Mouse (Mus musculus): Measurements from ENCODE around the gene Agbl4. TPM values are rescaled to one million over a fixed set of nuclear protein-coding genes. Genes with fewer than 3 reads are reported as not detected.

Gene Agbl4
- polyA plus RNA-seq, 1 experiment from 2014 or later: 0.97 TPM

- H3K9me3 ChIP-seq (ENCODE audit: control insufficient read depth, low read length): peaks cover 2% of the 10 kb centered on the region; the same call in 1 of the 2 replicates
- H3K4me2 ChIP-seq (ENCODE audit: low read depth, low read length): no peak overlapping the region
- H3K9ac ChIP-seq (ENCODE audit: low read length): no peak overlapping the region
- no peaks in the 10 kb centered on the region for H3K4me1 ChIP-seq (replicated peaks; ENCODE audit: control insufficient read depth, insufficient read depth, low read length)
- 89% methylated on average over 2 of the region's 2 CpGs for WGBS
- H3K36me3 ChIP-seq (ENCODE audit: control insufficient read depth, insufficient read depth, low read length): no peaks in the 10 kb centered on the region
- H3K27me3 ChIP-seq (ENCODE audit: control insufficient read depth, insufficient read depth, low read depth, low read length): no peaks in the 10 kb centered on the region
- no peak overlapping the region for H3K27ac ChIP-seq (ENCODE audit: low read length)
- no peak overlapping the region for H3K4me3 ChIP-seq (ENCODE audit: low read length)
- ATAC-seq (ENCODE audit: low read depth): no peak
Observed at GRCm38 (mm10) chr4:111284625-111285024, 887.2 kb downstream of the Agbl4 start.

DNA sequence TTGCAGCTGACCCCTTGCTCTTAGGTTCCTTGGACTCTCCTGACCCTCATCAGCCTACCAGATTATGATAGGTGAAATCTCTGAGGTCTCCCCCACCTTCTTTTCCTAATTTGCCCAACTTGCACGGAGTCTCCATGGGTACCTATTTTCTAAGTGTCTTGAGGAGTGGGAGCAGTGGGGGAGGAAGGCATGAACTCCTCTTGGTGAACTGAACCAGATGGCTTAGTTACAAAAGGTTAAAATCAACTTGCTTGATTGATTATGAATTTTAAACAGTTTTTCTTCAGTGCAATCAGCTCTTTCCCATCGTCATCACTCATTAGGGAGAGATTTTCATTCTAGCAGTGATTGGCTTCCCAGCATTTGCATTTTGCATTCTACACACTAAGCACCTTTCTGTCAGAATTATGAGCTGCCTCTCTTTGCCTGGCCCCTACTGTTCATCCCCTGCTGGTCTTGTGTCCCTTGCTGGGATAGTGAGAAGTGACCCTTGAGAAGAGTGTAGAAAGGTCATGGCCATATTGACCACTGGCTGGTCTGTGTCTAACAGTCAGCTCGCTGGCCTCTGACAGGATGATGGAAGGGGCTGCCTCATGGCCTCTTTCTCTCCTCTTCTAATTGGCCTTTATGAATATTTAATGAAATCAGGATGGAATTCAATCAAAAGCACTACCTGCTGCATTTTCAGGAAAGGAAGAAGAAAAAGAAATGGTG, 897.2 kb downstream of the Agbl4 start:
- H3K4me1 ChIP-seq (replicated peaks; ENCODE audit: control insufficient read depth, insufficient read depth, low read length): no peaks in the 10 kb centered on the region
- no peak overlapping the region for H3K27ac ChIP-seq (ENCODE audit: low read length)
- H3K9ac ChIP-seq (ENCODE audit: low read length): no peak overlapping the region
- WGBS: 61% methylated on average over 3 of the region's 3 CpGs
- no peak overlapping the region for H3K4me2 ChIP-seq (ENCODE audit: low read depth, low read length)
- no peaks in the 10 kb centered on the region for H3K36me3 ChIP-seq (ENCODE audit: control insufficient read depth, insufficient read depth, low read length)
- H3K9me3 ChIP-seq (ENCODE audit: control insufficient read depth, low read length): no peaks in the 10 kb centered on the region
- no peak overlapping the region for H3K4me3 ChIP-seq (ENCODE audit: low read length)
- ATAC-seq (ENCODE audit: low read depth): no peak
- no peaks in the 10 kb centered on the region for H3K27me3 ChIP-seq (ENCODE audit: control insufficient read depth, insufficient read depth, low read depth, low read length)

DNA sequence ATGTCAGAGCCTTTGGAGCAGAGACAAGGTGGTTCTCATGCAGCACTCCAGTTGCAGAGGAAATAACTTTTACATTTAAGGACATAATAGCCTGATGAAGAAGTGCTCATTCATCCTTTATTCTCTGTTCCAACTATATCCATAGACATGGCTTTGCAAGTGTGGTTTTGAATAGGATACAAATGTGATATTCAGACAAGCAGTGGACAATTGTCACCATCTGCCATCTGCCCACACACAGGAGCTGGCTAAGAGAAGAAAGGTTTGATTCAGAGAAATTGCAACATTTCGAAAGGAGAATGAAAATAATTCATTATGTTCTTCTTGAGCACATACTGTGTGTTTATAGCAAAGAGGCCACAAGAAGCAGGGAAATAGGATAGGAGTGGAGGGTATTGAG, 909.1 kb downstream of the Agbl4 start:
- Histone ChIP-seq H3K36me3 (ENCODE audit: control insufficient read depth, insufficient read depth, low read length) (no peaks in the 10 kb centered on the region), H3K27ac (ENCODE audit: low read length) (no peak overlapping the region), H3K9me3 (ENCODE audit: control insufficient read depth, low read length) (no peaks in the 10 kb centered on the region), H3K4me1 (replicated peaks; ENCODE audit: control insufficient read depth, insufficient read depth, low read length) (no peaks in the 10 kb centered on the region), H3K4me2 (ENCODE audit: low read depth, low read length) (no peak overlapping the region), H3K4me3 (ENCODE audit: low read length) (no peak overlapping the region), H3K27me3 (ENCODE audit: control insufficient read depth, insufficient read depth, low read depth, low read length) (no peaks in the 10 kb centered on the region), H3K9ac (ENCODE audit: low read length) (no peak overlapping the region)
- ATAC-seq (ENCODE audit: low read depth): no peak
- 74% methylated on average over 1 of the region's 1 CpGs for WGBS

- H3K27ac ChIP-seq (ENCODE audit: low read length): no peak overlapping the region
- H3K9ac ChIP-seq (ENCODE audit: low read length): no peak overlapping the region
- ATAC-seq (ENCODE audit: low read depth): no peak
- H3K27me3 ChIP-seq (ENCODE audit: control insufficient read depth, insufficient read depth, low read depth, low read length): no peaks in the 10 kb centered on the region
- 64% methylated on average over 7 of the region's 7 CpGs for WGBS
- H3K4me1 ChIP-seq (replicated peaks; ENCODE audit: control insufficient read depth, insufficient read depth, low read length): no peaks in the 10 kb centered on the region
- H3K36me3 ChIP-seq (ENCODE audit: control insufficient read depth, insufficient read depth, low read length): no peaks in the 10 kb centered on the region
- no peak overlapping the region for H3K4me3 ChIP-seq (ENCODE audit: low read length)
- no peak overlapping the region for H3K4me2 ChIP-seq (ENCODE audit: low read depth, low read length)
- H3K9me3 ChIP-seq (ENCODE audit: control insufficient read depth, low read length): no peaks in the 10 kb centered on the region
Observed at GRCm38 (mm10) chr4:111307166-111307565, 909.7 kb downstream of the Agbl4 start.

DNA sequence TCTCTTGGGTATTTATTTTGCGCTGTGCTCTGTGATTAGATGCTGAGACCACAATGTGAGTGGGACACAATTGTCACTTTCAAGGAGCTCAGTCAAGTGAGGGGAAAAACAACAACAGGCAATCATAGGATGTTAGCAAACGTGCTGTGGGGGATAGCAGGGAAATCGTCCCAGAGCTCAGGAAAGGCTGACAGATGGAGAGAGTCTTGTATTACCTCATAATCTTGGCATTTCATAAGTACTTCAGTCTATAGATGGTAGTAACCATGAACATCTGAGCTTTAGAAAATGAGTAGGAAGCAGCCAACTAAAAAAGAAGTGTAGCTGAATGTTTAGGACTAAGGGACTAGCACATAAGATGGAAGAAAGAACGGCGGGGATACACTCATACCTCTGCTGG, 910.2 kb downstream of the Agbl4 start:
- no peaks in the 10 kb centered on the region for H3K4me1 ChIP-seq (replicated peaks; ENCODE audit: control insufficient read depth, insufficient read depth, low read length)
- no peak overlapping the region for H3K27ac ChIP-seq (ENCODE audit: low read length)
- no peaks in the 10 kb centered on the region for H3K36me3 ChIP-seq (ENCODE audit: control insufficient read depth, insufficient read depth, low read length)
- no peak overlapping the region for H3K4me2 ChIP-seq (ENCODE audit: low read depth, low read length)
- WGBS: 40% methylated on average over 5 of the region's 5 CpGs
- H3K9ac ChIP-seq (ENCODE audit: low read length): no peak overlapping the region
- no peaks in the 10 kb centered on the region for H3K9me3 ChIP-seq (ENCODE audit: control insufficient read depth, low read length)
- no peak overlapping the region for H3K4me3 ChIP-seq (ENCODE audit: low read length)
- no peaks in the 10 kb centered on the region for H3K27me3 ChIP-seq (ENCODE audit: control insufficient read depth, insufficient read depth, low read depth, low read length)
- ATAC-seq (ENCODE audit: low read depth): peak; percentile 45; the same call in 1 of the 2 replicates

DNA sequence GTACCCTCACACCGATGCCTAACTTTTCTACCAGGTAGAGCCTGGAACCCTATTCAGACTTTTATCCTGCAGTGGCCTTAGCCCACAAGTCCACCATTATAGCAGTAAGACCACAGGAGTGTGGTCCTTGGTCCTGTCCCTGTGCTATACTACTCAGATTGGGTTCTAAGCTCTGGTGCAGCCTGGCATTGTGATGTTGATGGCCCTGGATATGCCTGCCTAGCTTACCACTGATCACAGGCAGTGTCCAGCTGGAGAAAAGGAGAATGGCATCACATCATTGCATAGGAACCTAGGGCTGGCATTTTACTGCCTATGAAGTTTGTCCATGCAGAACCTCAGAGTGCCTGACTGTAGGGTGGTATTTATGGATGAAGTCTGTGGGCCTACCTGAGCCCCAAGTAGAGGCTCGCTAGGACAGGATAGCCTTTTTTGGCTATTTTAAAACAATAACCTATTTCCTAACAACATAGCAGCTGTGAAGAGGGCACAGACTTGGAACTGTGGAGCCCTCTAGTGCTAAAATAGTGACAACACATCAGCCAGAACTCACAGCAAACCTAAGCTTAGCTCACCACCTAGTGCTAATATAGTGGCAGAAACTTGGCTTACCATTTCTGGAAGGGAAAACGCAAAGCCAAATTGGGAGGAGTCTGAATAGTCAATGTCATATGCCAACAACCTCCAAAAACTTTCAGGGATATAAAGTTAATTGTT, 911.3 kb downstream of the Agbl4 start:
- no peak for ATAC-seq (ENCODE audit: low read depth)
- Histone ChIP-seq H3K27ac (ENCODE audit: low read length) (no peak overlapping the region), H3K4me2 (ENCODE audit: low read depth, low read length) (no peak overlapping the region), H3K9ac (ENCODE audit: low read length) (no peak overlapping the region), H3K27me3 (ENCODE audit: control insufficient read depth, insufficient read depth, low read depth, low read length) (no peaks in the 10 kb centered on the region), H3K4me1 (replicated peaks; ENCODE audit: control insufficient read depth, insufficient read depth, low read length) (no peaks in the 10 kb centered on the region), H3K9me3 (ENCODE audit: control insufficient read depth, low read length) (no peaks in the 10 kb centered on the region), H3K36me3 (ENCODE audit: control insufficient read depth, insufficient read depth, low read length) (no peaks in the 10 kb centered on the region), H3K4me3 (ENCODE audit: low read length) (no peak overlapping the region)
- WGBS: 66% methylated on average over 3 of the region's 3 CpGs

DNA sequence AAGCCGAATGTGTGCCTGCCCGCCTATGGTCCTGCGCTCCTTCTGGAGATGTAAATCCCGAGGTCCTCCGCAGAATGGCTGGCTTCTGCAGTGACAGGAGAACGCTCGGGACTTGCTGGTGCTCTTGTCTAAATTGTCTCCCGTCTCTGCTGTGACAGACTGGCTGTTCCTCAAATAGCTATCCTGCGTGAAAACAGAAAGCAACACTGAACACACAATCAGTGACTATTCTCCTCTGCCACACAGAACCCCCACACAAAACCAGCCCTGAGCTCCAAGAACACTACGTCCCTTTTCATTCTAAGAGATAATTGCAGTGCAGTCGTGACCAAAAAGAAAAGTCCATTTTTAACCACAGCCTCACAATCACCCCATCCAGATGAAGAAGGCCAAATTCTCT, 929.6 kb downstream of the Agbl4 start:
- H3K27ac ChIP-seq (ENCODE audit: low read length): no peak overlapping the region
- no peak overlapping the region for H3K9ac ChIP-seq (ENCODE audit: low read length)
- no peaks in the 10 kb centered on the region for H3K36me3 ChIP-seq (ENCODE audit: control insufficient read depth, insufficient read depth, low read length)
- no peaks in the 10 kb centered on the region for H3K27me3 ChIP-seq (ENCODE audit: control insufficient read depth, insufficient read depth, low read depth, low read length)
- no peak overlapping the region for H3K4me3 ChIP-seq (ENCODE audit: low read length)
- no peaks in the 10 kb centered on the region for H3K4me1 ChIP-seq (replicated peaks; ENCODE audit: control insufficient read depth, insufficient read depth, low read length)
- WGBS: 70% methylated on average over 11 of the region's 11 CpGs
- no peaks in the 10 kb centered on the region for H3K9me3 ChIP-seq (ENCODE audit: control insufficient read depth, low read length)
- H3K4me2 ChIP-seq (ENCODE audit: low read depth, low read length): no peak overlapping the region
- no peak for ATAC-seq (ENCODE audit: low read depth)

DNA sequence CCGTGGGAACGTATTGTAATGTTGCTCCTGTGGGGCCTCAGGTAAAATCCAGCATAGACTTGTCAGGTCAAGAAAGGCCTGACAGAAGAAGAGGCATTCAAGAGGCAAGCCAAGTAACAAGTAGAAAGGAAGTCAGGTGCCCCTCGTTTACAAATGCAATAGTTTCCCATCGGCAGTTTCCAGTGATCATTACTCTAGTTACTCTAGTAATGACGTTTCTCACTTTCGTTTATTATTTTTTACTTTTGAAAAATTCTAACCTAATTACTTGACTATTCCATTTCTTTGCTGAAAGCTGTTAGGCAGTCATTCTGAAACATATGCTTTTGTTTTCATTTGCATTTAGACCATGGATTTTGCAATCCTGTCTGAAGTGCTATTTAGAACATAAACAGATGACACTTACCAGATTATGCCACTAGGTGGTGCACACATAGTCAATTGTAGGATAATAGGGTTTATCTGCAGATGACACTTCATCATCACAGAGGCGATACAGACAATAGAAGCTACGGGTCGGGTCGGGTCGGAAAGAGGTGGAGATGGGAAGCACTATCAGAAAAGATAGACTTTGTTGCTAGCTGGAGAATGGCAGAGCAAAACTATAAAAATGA, 930.4 kb downstream of the Agbl4 start:
- H3K4me3 ChIP-seq (ENCODE audit: low read length): no peak overlapping the region

DNA sequence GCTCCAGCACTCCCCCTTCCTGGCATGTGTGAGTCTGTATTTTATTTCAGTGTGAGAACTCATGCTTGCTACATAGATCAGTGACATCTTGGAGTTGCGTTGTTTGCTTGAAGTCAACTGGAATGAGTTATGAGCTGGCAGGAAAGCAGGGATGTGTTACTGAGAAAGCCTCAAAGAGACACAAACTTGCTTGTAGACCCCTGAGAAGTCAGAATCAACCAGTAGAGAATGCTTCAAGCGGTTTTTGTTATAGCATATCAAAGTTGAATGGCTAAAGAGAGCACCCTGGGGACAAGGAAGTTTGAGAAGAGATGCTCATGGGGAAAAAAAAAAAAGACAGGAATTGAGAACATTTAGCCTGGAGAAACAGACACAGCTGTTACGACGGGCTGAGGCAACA, 932.0 kb downstream of the Agbl4 start:
- Histone ChIP-seq H3K4me1 (replicated peaks; ENCODE audit: control insufficient read depth, insufficient read depth, low read length) (no peaks in the 10 kb centered on the region), H3K4me3 (ENCODE audit: low read length) (no peak overlapping the region), H3K36me3 (ENCODE audit: control insufficient read depth, insufficient read depth, low read length) (no peaks in the 10 kb centered on the region), H3K9ac (ENCODE audit: low read length) (no peak overlapping the region), H3K27me3 (ENCODE audit: control insufficient read depth, insufficient read depth, low read depth, low read length) (no peaks in the 10 kb centered on the region), H3K9me3 (ENCODE audit: control insufficient read depth, low read length) (no peaks in the 10 kb centered on the region), H3K27ac (ENCODE audit: low read length) (no peak overlapping the region), H3K4me2 (ENCODE audit: low read depth, low read length) (no peak overlapping the region)
- WGBS: 64% methylated on average over 4 of the region's 4 CpGs
- no peak for ATAC-seq (ENCODE audit: low read depth)

More for the DNA sequence above, 930.4 kb downstream of the Agbl4 start:
- H3K4me2 ChIP-seq (ENCODE audit: low read depth, low read length): no peak overlapping the region
- no peak overlapping the region for H3K27ac ChIP-seq (ENCODE audit: low read length)
- WGBS: 50% methylated on average over 11 of the region's 11 CpGs
- H3K9me3 ChIP-seq (ENCODE audit: control insufficient read depth, low read length): no peaks in the 10 kb centered on the region
- H3K9ac ChIP-seq (ENCODE audit: low read length): no peak overlapping the region
- no peaks in the 10 kb centered on the region for H3K36me3 ChIP-seq (ENCODE audit: control insufficient read depth, insufficient read depth, low read length)
- 0 out of 2 replicates have a peak, but pooled peaks have one; percentile 17 for ATAC-seq (ENCODE audit: low read depth)
- H3K27me3 ChIP-seq (ENCODE audit: control insufficient read depth, insufficient read depth, low read depth, low read length): no peaks in the 10 kb centered on the region
- no peaks in the 10 kb centered on the region for H3K4me1 ChIP-seq (replicated peaks; ENCODE audit: control insufficient read depth, insufficient read depth, low read length)

Data from lung, embryonic 16.5 days (tissue).